Mouse (Mus musculus): Measurements from ENCODE around the gene Ifih1. TPM values are rescaled to one million over a fixed set of nuclear protein-coding genes. Genes with fewer than 3 reads are reported as not detected.

Ifih1 gene
- total RNA-seq, 4 experiments from 2014 or later = 3.0 to 5.8 (median 4.6) TPM

DNA sequence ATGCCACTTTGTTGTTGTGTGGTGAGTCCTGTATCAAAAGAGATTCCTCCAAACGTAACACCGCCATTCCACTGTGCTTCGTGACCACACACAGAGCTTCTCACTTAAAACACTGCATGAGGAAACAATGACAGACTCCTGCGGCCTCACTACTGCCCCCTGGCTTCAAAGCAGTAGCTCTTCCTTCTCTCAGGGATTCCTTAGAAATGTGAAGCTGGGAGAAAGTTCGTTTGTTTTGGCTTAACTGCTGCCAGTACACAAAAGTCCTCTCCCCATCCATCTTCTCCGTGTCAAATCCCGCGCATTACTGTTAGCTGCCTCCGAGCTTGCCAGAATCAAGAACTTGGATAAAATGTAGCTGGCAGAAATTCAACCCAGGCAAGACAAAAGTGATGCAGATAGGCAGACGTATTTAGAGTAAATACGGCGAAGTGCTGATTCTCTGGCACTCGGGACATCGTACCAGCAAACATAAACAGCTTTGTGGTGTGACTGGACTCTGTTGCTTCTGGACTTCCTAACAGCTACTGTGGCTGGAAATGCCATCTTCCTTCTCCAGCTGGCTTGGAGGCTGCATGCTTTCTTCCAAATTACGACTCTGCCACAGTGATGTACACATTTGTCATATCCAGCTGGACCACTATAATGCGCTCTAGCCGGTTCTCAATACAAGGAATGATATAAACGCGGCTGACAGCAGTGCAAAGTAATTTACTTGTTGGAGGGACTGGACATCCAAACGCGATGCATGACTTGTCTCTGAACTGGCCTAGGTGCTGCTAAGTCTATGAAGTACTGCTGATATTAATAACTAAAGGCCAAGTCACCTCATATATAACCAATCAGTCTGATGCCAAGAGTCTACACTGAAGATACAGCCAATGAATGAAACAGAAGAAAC, 2.4 kb downstream of the Ifih1 start:
- DNase-seq (ENCODE audit: low spot score in 2 of 2) = no peak

DNA sequence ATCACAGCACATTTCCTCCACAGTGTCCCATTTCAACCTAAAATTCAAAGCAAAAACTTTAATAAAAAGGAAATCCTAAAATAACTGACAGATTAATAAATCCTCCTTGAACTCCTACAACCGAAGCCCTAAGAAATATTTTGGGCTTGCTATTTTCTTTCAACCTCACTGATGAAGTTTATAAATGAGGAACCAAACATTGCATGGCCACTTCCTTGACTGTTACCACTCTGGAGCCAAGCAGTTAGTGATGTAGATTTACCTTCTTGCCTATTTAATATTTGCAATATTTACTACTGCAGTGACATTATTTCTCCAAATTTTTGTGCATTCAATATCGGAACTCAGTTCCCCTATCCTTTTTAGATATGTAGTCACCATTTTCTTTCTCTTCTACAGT, 6.2 kb downstream of the Ifih1 start:
- no peak for DNase-seq (ENCODE audit: low spot score in 2 of 2)

DNA sequence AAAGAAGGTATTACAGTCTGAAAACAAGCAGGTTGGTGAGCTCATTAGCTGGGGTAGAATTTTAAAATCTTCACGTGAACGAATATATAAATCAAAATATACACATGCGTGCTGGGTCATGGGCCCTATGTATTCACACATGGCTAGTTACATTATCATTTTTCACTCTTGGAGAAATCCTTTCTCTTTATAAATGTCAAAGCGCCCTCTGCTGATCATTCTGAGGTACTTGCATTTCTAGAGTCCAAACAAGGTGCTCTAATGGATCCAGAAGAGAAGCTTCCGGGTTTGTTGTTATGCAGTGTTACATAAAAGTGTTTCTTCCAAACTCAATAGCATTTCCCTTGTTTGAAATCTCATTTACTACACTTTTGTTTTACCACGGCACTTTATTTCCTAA, 15.6 kb downstream of the Ifih1 start:
- DNase-seq (ENCODE audit: low spot score in 2 of 2) = no peak

DNA sequence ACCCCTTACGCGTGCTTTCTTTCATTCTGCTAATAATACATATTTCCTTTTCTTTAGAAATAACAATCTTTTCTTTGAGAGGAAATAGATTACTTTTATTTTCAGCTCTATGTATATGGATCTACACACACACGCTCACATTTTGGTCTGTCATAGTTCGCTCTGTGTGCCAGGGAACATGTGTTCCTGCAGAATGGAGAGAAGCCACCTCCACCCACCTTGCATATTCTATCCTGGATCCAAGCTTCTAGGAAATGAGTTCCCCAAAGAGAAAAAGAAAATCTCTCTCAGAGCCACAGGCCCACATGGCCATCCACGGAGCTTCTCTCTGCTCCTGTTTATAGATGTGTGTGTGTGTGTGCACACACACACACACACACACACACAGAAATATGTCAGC, 17.7 kb downstream of the Ifih1 start:
- DNase-seq (ENCODE audit: low spot score in 2 of 2) = peak in 1 of 2 experiments; percentile 85

DNA sequence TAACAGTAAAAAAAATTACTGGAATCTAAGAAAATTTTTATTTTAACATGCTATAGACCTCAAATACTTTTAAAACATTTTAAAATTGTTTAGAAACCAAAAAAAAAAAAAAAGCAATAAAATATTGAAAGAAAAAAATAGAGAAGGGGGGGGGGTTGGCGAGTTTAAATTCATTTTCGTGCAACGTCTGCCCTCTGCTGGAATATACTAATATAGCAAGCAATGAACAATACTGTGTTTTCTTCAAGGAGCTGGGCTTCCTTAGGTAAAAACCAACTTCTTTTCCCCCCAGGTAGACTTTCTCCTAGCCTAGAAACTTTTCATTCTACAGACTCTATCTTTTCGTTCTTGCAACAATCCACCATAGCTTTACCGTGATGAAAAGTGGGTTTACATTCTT, 18.3 kb downstream of the Ifih1 start:
- no peak for DNase-seq (ENCODE audit: low spot score in 2 of 2)

DNA sequence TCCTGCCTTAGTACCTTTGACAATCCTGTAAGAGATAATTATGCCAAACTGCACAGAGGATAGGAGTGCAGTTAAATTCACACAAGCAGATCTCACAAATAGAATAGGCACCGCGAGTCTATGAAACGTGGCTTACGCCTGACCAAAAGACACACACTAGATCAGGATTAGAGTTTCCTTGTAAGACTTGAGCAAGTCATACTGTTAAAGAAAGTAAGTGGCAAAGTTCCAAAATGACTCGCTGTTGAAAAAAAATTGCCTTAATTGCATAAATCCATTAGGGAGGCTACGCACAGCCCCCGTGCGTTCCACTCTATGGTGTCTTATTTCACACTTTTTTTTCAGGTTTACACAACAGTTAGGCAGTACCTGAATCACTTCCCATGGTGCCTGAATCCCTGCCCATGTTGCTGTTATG, 23.0 kb downstream of the Ifih1 start:
- DNase-seq (ENCODE audit: low spot score in 2 of 2) = no peak

DNA sequence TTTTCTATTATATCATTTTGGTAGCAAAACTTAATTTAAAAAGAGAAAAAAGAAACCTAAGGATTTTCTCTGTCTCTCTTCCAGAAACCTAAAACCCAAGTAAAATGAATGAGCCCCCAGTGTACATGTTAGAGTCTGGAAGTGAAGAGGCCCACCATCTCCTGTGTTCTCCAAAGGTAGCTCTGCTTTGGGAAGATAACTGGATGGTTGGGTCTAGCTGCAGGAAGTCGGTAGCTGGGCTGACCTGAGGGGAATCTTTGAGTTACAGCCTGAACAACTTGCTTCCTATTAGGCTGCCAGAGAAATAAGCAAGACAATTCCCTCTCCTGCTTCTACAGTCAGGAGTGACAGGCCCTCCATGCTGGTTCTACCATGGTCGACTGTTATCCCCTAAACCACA, 26.4 kb downstream of the Ifih1 start:
- no peak for DNase-seq (ENCODE audit: low spot score in 2 of 2)

DNA sequence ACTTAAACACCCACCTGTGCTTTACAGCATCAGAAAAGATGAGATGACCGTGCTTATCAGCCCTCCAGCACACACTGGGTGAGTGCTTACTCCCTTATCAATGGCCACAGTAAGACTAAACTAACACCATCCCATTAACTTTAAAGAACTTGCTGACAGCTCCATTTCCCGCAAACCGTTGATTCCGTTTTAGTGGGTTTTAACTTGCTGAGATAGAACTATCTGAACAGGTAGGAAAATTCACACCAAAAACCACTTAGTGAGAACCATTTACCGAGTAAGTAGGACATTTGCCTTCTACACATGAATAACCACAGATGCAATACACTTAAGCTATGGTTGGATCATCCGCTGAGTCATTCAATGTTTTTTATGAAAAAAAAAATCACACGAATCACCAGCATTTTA, 27.1 kb downstream of the Ifih1 start:
- DNase-seq (ENCODE audit: low spot score in 2 of 2) = no peak

DNA sequence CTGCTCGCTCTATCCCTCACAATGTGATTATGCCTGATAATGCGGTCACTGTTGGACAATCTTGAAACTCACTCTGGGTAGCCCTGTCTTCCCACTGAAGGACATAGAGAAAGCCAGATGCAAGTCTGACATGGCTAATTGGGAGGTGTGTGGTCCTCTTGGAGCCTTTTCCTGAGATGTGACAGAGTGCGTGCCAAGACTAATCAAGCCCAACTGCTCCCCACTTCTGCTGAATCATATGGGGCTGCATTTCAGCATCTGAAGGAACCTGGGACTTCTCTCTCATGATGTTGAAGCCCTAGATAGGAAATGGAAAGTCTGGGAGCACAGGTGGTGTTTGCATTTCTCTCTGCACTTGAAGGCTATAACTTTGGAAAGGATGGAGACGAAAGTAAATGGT, 32.9 kb downstream of the Ifih1 start:
- DNase-seq (ENCODE audit: low spot score in 2 of 2) = no peak

DNA sequence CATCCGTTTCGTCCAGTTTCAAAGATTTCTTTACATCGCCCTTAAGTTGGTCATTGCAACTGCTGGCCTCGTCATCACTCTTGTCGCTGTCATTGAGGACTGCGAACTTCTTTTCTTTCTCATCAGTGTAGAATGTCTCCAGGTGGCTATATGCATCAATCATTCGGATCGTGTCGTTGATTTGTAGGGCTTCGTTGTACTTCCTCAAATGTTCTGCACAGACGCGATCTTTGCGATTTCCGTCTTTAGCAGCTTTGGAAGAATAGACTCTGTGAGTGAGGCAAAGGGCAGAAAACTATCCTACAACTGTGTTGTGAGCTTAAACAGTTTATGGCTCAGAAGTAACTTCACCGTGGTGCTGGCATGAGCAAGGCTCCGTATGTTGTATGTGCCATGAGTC, 39.9 kb downstream of the Ifih1 start:
- DNase-seq (ENCODE audit: low spot score in 2 of 2) = no peak

DNA sequence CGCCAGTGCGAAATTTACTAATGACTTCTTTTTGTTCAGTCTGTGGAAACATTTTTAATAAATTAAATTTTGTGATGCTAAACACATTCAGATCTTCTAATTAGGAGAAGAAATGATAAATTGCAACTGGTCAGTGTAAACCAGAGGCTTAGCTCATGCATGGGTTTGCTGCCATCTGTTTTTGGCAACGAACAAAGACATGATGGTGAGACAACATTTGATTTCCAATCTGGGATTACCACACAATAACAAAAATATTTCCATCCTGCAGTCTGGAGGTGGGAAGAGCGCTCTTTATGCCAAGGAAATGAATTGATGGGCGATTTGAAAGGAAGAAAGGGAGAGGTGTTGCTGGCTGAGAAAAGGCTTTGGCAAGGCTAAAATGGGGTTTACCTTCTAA, 42.5 kb downstream of the Ifih1 start:
- no peak for DNase-seq (ENCODE audit: low spot score in 2 of 2)

DNA sequence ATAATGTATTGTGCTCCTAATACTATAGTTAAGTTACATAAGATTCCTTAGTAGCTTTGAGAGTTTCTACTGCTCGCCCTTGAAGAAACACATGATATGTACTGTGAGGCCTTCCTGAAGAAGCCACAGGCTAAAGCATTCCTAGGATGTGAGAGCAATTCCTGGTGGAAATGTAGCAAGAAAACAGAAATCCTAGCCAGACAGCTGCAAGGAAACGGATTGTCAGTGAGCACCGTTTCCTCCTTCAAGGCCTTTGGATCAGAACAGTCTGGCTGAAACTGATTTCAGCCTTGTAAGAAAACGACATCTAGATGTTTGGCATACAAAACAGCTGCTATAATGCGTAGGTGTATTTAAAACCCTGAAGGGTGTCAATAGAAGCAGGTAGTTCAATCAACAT, 49.5 kb downstream of the Ifih1 start:
- no peak for DNase-seq (ENCODE audit: low spot score in 2 of 2)

DNA sequence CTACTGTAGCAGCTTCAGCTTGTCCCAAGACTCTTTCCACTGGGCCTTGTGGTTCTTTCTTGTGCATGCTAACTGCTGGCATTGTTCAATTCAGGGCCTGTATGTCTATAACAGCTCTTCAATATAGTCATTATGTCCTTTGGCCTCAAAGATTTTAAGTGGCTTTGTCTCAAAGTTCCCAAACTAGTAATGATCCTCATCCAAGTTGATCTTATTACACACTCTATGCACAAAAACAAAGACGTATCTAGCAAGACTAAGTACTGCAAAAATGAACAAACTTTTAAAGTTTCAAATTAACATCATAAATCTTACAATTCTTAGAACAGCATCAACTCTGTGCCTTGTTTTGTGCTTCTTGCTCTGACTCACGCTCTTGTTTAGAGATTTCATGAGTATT, 51.6 kb downstream of the Ifih1 start:
- no peak for DNase-seq (ENCODE audit: low spot score in 2 of 2)

DNA sequence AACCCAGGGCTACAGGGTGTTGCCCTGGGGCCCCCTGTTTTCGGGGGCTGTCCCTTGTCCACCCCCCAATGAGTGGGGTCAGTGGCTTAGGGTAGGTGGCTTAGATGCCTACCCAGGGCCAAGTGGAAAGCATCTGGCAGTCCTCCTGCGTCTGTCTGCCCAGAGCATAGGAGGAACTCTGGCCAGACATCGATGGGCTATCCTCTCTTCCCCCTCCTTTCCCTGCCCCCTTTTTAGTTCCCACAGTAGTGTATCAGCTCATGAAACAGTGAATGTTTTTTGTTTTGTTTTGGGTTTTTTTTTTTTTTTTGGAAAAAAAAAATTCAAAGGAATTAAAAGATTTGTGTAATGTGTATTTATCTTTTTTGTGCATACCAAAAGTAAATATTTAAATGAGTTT, 54.5 kb downstream of the Ifih1 start:
- DNase-seq (ENCODE audit: low spot score in 2 of 2) = no peak

DNA sequence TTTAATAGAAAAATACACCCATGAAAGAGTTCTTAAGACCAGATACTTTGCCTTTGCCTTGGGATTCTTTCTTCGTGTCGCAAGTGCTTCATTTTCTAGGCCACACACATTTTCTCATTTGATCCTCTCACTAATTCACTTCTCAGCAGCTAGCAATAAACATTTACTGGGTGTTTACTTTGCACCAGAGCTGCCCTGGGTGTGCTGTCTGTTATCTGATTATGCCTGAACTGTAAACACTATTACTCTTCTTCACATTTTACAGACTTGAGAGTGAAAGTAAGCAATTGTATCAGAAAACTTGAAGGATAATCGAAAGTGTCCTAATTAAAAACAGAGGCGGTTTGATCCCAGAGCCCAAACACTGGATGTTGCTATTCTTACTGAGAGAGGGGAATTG, 56.7 kb downstream of the Ifih1 start:
- no peak for DNase-seq (ENCODE audit: low spot score in 2 of 2)

DNA sequence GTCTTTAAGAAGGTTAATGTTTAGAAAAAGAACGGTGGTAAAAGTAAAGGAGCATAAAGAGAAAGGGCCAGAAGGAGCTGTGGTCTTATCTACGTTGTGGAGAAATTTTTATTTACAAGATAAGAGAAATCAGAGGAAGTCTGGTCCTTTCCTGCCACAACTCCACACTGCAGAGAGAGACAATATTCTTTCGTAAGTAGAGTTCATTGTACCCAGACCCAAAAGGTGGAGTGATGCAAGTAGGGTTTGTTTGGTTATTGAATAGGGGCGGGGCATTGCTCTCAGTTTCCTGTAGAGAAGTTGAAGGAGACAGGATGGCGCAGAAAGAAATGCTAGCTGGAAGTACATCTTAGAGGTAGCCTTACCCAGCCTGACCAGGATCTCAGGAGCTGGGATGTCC, 60.3 kb downstream of the Ifih1 start:
- DNase-seq (ENCODE audit: low spot score in 2 of 2) = no peak

DNA sequence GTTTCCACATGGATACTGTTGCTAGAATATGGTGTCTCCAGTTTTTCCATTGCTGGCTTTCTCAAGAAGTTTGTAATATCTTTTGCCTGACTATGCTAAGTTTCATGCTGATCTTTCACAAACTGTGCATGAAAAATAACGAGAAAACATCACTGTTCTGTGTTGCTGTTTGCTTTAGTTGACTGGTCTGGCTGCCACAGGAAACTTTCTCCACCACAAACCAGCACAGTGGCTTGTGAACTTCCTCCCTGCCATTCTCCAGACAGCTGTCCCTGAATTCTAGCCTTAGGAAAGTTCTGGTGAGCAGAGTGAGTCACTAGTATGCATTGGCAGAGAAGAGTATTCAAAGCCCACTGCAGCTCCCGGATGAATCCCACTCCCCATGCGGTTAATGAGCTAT, 71.1 kb downstream of the Ifih1 start:
- no peak for DNase-seq (ENCODE audit: low spot score in 2 of 2)

DNA sequence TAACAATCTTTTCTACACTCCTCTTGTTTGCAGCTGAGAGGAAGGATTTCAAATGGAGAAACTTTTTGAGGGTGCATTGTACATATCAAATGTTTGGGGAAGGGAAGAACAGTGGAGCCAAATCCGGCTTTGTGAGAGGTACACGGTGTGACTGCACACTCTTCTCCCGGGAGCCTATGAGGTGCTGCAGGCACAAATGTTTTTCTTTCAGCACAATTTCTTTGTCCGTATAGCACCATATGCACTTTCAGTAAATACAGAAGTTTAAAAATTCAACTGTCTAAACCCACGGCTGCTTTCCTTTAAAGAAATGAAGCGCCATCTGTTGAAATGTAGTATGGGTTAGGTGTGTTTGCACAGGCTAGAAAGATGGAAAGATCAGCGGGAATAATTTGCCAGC, 71.8 kb downstream of the Ifih1 start:
- peak in 1 of 2 experiments; percentile 56 for DNase-seq (ENCODE audit: low spot score in 2 of 2)

DNA sequence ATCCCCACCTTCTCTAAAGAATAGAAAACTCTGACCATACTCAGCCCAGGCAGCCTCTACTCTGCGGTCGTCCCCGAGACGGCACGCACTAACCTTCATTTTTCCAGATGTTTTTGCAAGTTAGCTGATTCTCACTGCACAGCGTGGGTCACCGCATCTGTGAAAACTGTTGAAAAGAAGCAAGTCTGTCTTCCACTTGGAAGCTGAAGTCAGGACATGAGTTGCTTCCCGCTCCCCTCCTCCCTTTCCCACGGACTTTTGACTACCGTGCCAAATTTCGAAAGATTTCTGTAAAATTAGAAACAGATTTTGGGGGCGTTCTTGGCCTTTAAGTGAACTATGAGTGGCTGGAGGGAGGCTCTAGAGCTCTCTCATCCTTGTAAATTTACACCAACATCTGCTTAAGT, 72.3 kb downstream of the Ifih1 start, which contains the start of gene Fap:
Gene Fap (minus strand): TSS at position 323 of the 407 bp plus-strand sequence.
- DNase-seq (ENCODE audit: low spot score in 2 of 2) = peak in 1 of 2 experiments; percentile 3

DNA sequence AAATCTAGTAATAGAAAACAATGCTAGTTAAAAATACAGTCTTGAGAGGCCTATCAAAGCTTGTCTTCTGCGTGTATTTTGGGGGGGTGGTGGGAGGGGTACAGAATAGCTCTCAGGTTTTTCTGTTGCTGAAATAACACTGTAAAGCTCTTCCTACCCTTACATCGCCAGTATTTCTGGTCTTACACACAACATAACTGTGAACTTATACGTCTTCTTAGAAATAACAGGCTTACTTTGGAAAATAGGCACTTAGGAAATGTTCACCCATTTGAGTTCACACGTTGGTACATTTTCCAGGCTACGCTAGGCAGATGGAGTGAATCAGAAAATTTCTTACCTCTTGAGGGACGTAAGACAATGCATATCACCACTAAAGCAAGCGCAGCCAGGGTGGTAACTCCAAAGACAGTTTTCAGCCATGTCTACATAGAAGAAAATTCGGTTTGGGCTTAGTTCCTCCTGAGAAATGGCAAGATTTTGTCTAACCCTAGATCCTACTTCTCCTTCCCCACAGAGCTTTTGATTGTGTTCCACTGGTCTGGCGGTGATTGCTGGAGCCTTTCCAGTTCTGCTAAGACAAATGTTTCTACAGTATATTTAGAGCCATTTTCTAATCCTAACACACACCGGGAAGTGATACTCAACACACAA, 72.8 kb downstream of the Ifih1 start:
- DNase-seq (ENCODE audit: low spot score in 2 of 2) = peak in 1 of 2 experiments; percentile 15

DNA sequence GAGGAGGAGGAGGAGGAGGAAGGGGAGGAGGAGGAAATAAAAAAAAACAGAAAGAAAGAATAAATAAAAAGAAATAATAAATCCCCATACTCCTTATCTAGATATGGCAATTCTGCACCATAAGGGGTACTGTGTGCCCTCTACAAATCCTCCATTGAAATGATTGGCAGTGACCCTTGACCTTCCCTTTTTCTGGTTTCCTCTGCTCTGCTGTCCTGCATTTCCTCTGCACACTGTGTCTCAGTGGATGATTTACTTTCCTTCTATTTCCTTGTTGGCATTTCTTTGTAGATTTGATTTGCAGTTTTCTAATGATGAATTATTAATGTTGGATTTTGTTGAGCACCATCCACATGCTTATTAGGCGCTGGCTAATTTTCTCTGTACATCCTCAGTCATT, 81.4 kb downstream of the Ifih1 start:
- DNase-seq (ENCODE audit: low spot score in 2 of 2) = no peak

DNA sequence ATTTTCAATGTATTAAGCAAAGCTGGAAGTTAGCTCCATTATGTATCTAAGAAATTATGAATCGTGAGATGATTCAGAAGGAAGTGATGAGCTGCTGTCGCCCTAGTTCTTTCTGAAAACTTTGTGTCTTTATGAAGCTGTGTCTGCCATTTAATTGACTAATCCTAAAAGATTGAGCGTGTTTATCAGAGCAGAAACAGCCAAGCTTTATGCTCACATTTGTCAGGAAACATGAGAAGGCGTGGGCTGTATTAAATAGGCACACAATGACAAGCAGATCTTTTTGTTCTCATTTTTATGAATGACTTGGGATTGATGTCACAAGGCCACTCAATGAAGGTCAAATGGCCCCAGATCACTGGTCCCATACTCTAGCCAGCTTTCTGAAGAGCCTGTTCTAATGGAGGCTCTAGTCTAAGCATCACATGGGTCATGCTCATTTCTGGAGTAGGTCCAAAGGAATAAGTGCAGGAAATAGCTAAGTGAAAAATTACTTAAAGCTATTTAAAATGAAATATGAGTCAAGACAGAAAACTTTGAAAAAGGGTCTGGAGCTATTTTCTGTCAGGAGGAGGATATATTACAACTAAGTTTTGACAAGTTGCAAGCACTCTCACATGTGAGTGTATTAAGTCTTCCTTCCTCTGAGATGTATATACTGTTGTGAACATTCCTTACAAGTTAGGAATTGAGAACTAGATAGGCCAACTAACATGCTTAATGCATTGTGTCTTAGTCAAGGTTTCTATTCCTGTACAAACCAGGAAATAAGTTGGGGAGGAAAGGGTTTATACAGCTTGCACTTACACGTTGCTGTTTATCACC, 83.2 kb downstream of the Ifih1 start:
- no peak for DNase-seq (ENCODE audit: low spot score in 2 of 2)
